Mouse (Mus musculus): ENCODE measurements around the gene Tpd52l2. TPM values are rescaled to one million over a fixed set of nuclear protein-coding genes. Genes with fewer than 3 reads are reported as not detected.

Gene Tpd52l2
- 10 to 100 TPM; 58.9 to 61.2 TPM for total RNA-seq (2023)

DNA sequence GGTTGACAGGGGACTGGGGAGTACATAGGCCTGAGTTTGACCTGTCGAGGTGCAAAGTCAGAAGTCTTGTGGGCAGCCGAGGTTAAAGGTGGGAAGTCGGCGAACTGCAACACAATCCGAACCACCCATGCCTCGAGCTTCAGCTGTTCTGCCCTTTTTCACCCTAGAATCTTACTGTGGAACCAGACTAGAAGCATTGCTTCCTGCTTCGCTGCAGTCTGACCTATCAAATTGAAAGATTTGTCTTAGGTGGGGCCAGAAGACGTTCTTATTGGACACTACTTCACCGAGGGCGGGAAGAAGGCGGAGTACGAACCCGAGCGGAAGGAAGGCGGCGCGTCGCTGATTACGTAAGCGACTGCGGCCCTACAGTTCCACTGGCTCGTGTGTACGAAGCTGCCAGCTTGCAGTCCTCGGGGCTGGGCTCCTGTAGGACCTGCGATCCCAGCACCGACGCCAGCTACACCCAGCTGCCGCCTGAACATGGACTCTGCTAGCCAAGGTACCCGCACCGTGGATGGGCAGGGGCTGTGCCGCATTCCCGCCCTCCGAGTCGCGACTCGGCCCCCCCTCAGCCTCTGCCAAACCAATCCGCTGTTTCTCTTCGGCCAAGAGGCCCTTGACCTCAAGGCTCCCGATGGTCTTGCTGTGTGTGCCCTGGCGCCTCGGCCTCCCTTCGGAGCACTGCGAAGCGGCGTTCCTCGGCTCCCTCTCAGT lies at the start of gene Tpd52l2:
Tpd52l2 (plus strand) TSS at position 312 of the 717 bp plus-strand sequence.

DNA sequence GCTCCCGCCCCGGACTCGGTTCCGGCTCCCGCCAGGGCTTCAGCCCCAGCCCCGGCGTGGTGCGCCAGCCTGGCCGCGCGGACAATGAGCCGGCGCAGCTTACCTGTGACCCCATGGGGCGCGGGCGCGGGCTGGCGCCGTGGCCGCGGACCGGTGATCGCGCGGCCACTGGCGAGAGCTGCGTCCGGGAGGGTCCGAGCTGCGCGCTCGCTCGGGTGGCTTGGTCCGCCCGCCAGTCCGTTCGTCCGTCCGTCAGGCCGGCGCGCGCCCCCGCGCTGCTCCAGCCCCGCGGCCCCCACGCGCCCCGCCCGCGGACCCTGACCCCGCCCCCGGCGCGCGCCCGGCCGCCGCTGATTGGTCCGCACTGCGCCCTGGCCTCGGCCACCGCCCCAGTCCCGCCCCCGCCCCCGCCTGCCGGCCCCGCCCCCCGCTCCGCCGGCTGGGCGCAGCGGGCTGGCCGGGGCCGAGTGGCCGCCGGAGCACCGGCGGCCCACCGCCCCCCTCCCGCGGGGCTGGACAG lies 37.7 kb upstream of the Tpd52l2 start, which contains the start of gene Zbtb46:
Zbtb46 (minus strand) TSS at position 274 of the 520 bp plus-strand sequence.

DNA sequence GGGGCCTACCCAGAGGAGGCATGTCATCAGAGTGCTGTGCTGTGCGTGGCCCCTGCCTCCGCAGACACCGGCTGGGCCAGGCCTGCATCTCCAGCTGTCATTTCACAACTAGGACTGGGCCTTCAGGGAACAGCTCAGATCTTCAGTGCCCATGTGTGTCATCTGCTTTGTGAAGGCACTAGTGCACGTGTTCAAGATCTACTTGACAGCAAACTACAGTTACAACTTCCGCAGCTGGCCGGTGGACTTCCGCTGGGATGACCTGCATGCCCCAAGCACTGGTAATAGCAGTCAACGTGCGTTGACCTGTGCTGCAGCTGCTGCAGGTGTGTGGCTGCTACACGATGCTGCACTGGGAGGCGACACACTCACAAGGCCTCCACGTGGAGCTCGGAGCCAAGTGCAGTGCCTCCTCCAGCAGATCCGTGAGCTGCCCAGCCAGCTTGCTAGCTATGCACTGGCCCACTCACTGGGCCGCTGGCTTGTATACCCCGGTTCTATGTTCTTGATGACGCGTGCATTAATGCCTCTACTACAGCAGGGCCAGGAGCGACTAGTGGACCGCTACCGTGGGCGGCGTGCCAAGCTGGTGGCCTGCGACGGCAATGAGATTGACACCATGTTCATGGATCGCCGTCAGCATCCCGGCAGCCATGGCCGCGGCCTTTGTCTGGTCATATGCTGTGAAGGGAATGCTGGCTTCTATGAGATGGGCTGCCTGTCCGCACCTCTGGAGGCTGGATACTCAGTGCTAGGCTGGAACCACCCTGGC lies 3.6 kb upstream of the Tpd52l2 start, which contains the start of gene Abhd16b:
Abhd16b (plus strand) TSS at position 51 of the 772 bp plus-strand sequence.

DNA sequence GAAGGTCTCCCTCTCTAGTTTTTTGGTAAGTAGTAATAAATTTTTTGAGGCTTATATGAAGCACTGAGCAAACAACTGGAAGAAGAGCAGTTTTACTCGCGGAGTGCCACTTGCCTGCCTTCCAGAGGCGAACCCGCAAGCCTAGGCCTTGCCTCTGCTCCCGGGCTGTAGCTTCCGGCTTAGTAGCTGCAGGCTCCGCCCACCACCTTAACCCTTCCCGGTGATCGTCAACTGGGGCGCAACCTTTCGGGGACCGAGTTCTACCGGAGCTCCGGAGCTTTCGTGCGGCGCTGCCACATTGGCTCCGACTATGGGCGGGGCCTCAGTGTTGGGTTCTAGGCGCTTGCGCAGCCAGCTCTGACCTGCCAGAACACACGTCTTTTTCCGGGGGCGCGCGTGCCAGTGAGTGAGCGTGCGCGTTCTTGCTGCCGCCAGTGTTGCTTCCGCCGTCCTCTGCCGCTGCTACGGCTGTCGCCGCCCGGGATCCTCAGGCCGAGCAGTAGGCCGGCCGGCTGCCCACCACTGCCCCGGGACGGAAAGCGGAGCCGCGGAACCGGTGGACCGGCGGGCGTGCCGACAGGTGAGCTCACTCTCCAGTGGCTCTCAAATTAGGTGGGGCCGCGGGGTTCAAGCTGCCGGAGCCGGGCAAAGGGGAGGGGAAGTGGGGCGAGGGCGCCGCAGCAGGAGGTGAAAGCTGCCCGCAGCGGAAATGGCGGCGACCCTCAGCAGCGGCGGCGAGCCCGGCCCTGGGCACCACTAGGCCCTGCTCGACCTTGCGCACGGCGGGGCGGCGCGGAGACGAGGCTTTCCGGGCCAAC lies 23.4 kb downstream of the Tpd52l2 start, which contains the start of gene Dnajc5:
Dnajc5 (plus strand) TSS at position 368 of the 818 bp plus-strand sequence.

Other genes with a start within 250 kb of the Tpd52l2 start
- 10 to 100 TPM; 30.5 to 31.6 TPM for gene Gmeb2, start 209.1 kb upstream of the Tpd52l2 start, total RNA-seq (2023)
- gene Stmn3, start 182.6 kb upstream of the Tpd52l2 start, total RNA-seq (2023): not detected
- gene Rtel1, start 177.4 kb upstream of the Tpd52l2 start, total RNA-seq (2023): 10 to 100 TPM; 38.8 to 42.1 TPM
- 10 to 100 TPM; 23.4 to 24.6 TPM for gene Zgpat, start 132.2 kb upstream of the Tpd52l2 start, total RNA-seq (2023)
- gene Arfrp1, start 131.7 kb upstream of the Tpd52l2 start, total RNA-seq (2023): 10 to 100 TPM; 33.2 to 37.4 TPM
- 10 to 100 TPM; 24.6 to 31.5 TPM for gene Lime1, start 117.1 kb upstream of the Tpd52l2 start, total RNA-seq (2023)
- 1 to 10 TPM in 1 of 2 experiments, under 1 TPM in 1; 0.95 to 1.6 TPM for gene Zbtb46, start 37.7 kb upstream of the Tpd52l2 start, total RNA-seq (2023)
- gene Abhd16b, start 3.9 kb upstream of the Tpd52l2 start, total RNA-seq (2023): not detected
- gene Dnajc5, start 23.3 kb downstream of the Tpd52l2 start, total RNA-seq (2023): 100 to 1,000 TPM; 114 to 122 TPM
- gene Uckl1, start 87.8 kb downstream of the Tpd52l2 start, total RNA-seq (2023): 100 to 1,000 TPM; 106 to 137 TPM
- gene Prpf6, start 94.7 kb downstream of the Tpd52l2 start, total RNA-seq (2023): 10 to 100 TPM; 35.5 to 39.2 TPM
- gene Zfp512b, start 95.7 kb downstream of the Tpd52l2 start, total RNA-seq (2023): 10 to 100 TPM; 12.1 to 16.1 TPM
- gene Samd10, start 102.1 kb downstream of the Tpd52l2 start, total RNA-seq (2023): 10 to 100 TPM in 1 of 2 experiments, 1 to 10 TPM in 1; 9.6 to 10.1 TPM
- under 1 TPM in 1 of 2 experiments, not detected in 1; 0.53 TPM for gene Gm29797, start 159.9 kb downstream of the Tpd52l2 start, total RNA-seq (2023)
- under 1 TPM; 0.22 to 0.62 TPM for gene Sox18, start 174.5 kb downstream of the Tpd52l2 start, total RNA-seq (2023)
- gene Tcea2, start 183.2 kb downstream of the Tpd52l2 start, total RNA-seq (2023): 10 to 100 TPM; 10.6 to 17.1 TPM
- 100 to 1,000 TPM; 308 to 314 TPM for gene Rgs19, start 196.8 kb downstream of the Tpd52l2 start, total RNA-seq (2023)
- not detected for gene Lkaaear1, start 201.3 kb downstream of the Tpd52l2 start, total RNA-seq (2023)
- under 1 TPM in 1 of 2 experiments, not detected in 1; 0.49 TPM for gene Oprl1, start 217.9 kb downstream of the Tpd52l2 start, total RNA-seq (2023)